Mouse (Mus musculus): Measurements from ENCODE around the gene Cd40lg. TPM values are rescaled to one million over a fixed set of nuclear protein-coding genes. Genes with fewer than 3 reads are reported as not detected.

Cd40lg gene
- polyA plus RNA-seq, 1 experiment from 2014 or later, result not detected

GRCm38 (mm10) chrX:57221881-57222280 is 9.9 kb downstream of the Cd40lg start:
- Histone ChIP-seq H3K4me3 (ENCODE audit: inconsistent target) (no peak overlapping the region), H3K79me2 (ENCODE audit: inconsistent target) (no peaks in the 10 kb centered on the region), H3K27ac (no peak overlapping the region), H3K36me3 (ENCODE audit: inconsistent target) (no peaks in the 10 kb centered on the region)
- 86% methylated on average over 3 of the region's 3 CpGs for WGBS (ENCODE audit: missing documents)

- Histone ChIP-seq H3K27ac (no peak overlapping the region), H3K79me2 (ENCODE audit: inconsistent target) (no peaks in the 10 kb centered on the region), H3K36me3 (ENCODE audit: inconsistent target) (no peaks in the 10 kb centered on the region), H3K4me3 (ENCODE audit: inconsistent target) (no peak overlapping the region)
- 98% methylated on average over 10 of the region's 10 CpGs for WGBS (ENCODE audit: missing documents)
Measured at GRCm38 (mm10) chrX:57223301-57223700, 11.4 kb downstream of the Cd40lg start.

- no peak overlapping the region for H3K4me3 ChIP-seq (ENCODE audit: inconsistent target)
- H3K36me3 ChIP-seq (ENCODE audit: inconsistent target), result 0 out of 2 replicates have a peak, but pooled peaks cover 7% of the 10 kb centered on the region
- 40% methylated on average over 2 of the region's 2 CpGs for WGBS (ENCODE audit: missing documents)
- H3K79me2 ChIP-seq (ENCODE audit: inconsistent target), result no peaks in the 10 kb centered on the region
- no peak overlapping the region for H3K27ac ChIP-seq
Measured at GRCm38 (mm10) chrX:57228178-57228577, 16.2 kb downstream of the Cd40lg start.

GRCm38 (mm10) chrX:57233596-57233995 is 21.7 kb downstream of the Cd40lg start:
- Histone ChIP-seq H3K36me3 (ENCODE audit: inconsistent target) (peaks cover 14% of the 10 kb centered on the region), H3K79me2 (ENCODE audit: inconsistent target) (no peaks in the 10 kb centered on the region), H3K27ac (no peak overlapping the region), H3K4me3 (ENCODE audit: inconsistent target) (no peak overlapping the region)
- 88% methylated on average over 1 of the region's 2 CpGs for WGBS (ENCODE audit: missing documents)

GRCm38 (mm10) chrX:57235982-57236381 is 24.0 kb downstream of the Cd40lg start:
- 85% methylated on average over 4 of the region's 4 CpGs for WGBS (ENCODE audit: missing documents)
- H3K27ac ChIP-seq, result no peak overlapping the region
- no peaks in the 10 kb centered on the region for H3K79me2 ChIP-seq (ENCODE audit: inconsistent target)
- H3K36me3 ChIP-seq (ENCODE audit: inconsistent target), result peaks cover 19% of the 10 kb centered on the region
- H3K4me3 ChIP-seq (ENCODE audit: inconsistent target), result no peak overlapping the region

- no peak overlapping the region for H3K4me3 ChIP-seq (ENCODE audit: inconsistent target)
- H3K27ac ChIP-seq, result no peak overlapping the region
- H3K79me2 ChIP-seq (ENCODE audit: inconsistent target), result no peaks in the 10 kb centered on the region
- WGBS (ENCODE audit: missing documents), result 83% methylated on average over 2 of the region's 3 CpGs
- H3K36me3 ChIP-seq (ENCODE audit: inconsistent target), result peaks cover 10% of the 10 kb centered on the region
Measured at GRCm38 (mm10) chrX:57238572-57238971, 26.6 kb downstream of the Cd40lg start.

- Histone ChIP-seq H3K36me3 (ENCODE audit: inconsistent target) (no peaks in the 10 kb centered on the region), H3K79me2 (ENCODE audit: inconsistent target) (no peaks in the 10 kb centered on the region), H3K27ac (no peak overlapping the region), H3K4me3 (ENCODE audit: inconsistent target) (no peak overlapping the region)
- WGBS (ENCODE audit: missing documents), result 93% methylated on average over 7 of the region's 7 CpGs
Measured at GRCm38 (mm10) chrX:57253329-57254055, 41.5 kb downstream of the Cd40lg start.

- Histone ChIP-seq H3K27ac (no peak overlapping the region), H3K36me3 (ENCODE audit: inconsistent target) (no peaks in the 10 kb centered on the region), H3K4me3 (ENCODE audit: inconsistent target) (no peak overlapping the region), H3K79me2 (ENCODE audit: inconsistent target) (no peaks in the 10 kb centered on the region)
- WGBS (ENCODE audit: missing documents), result 83% methylated on average over 2 of the region's 2 CpGs
Measured at GRCm38 (mm10) chrX:57260744-57261143, 48.8 kb downstream of the Cd40lg start.

- no peaks in the 10 kb centered on the region for H3K79me2 ChIP-seq (ENCODE audit: inconsistent target)
- H3K4me3 ChIP-seq (ENCODE audit: inconsistent target), result no peak overlapping the region
- H3K36me3 ChIP-seq (ENCODE audit: inconsistent target), result no peaks in the 10 kb centered on the region
- no peak overlapping the region for H3K27ac ChIP-seq
- 59% methylated on average over 4 of the region's 4 CpGs for WGBS (ENCODE audit: missing documents)
Measured at GRCm38 (mm10) chrX:57263515-57263914, 51.6 kb downstream of the Cd40lg start.

Other genes starting within 250 kb of the Cd40lg start
- gene Brs3, start 169.1 kb upstream of the Cd40lg start, polyA plus RNA-seq (2018), result not detected in 3 replicates
- gene Htatsf1, start 158.6 kb upstream of the Cd40lg start, polyA plus RNA-seq (2018), result 20.1 to 46.1 TPM (median 29.8 TPM) in 3 replicates
- not detected in 3 replicates for gene Vgll1, start 124.0 kb upstream of the Cd40lg start, polyA plus RNA-seq (2018)
- gene Arhgef6, start 126.6 kb downstream of the Cd40lg start, polyA plus RNA-seq (2018), result 38.1 to 78.3 TPM (median 73.9 TPM) in 3 replicates
- 17.3 to 21.6 TPM (median 20.7 TPM) in 3 replicates for gene Rbmx, start 180.9 kb downstream of the Cd40lg start, polyA plus RNA-seq (2018)
- not detected in 3 replicates for gene Gm364, start 197.0 kb downstream of the Cd40lg start, polyA plus RNA-seq (2018)

All from macrophage (primary cell).